Mouse (Mus musculus) liver, postnatal 0 days (tissue): ENCODE results near the gene D430042O09Rik.

ENCODE experiments used
- CTCF ChIP-seq: sonication (generic); IDR thresholded peaks from 2 replicates; pipeline ENCODE4 v1.5.1; 2016; ENCODE audit warnings: antibody characterized with exemption, low read depth
- EP300 ChIP-seq: IDR thresholded peaks from 2 replicates; pipeline ENCODE4 v1.6.1; 2016; ENCODE audit warnings: antibody characterized with exemption, low read depth, mild to moderate bottlenecking

DNA sequence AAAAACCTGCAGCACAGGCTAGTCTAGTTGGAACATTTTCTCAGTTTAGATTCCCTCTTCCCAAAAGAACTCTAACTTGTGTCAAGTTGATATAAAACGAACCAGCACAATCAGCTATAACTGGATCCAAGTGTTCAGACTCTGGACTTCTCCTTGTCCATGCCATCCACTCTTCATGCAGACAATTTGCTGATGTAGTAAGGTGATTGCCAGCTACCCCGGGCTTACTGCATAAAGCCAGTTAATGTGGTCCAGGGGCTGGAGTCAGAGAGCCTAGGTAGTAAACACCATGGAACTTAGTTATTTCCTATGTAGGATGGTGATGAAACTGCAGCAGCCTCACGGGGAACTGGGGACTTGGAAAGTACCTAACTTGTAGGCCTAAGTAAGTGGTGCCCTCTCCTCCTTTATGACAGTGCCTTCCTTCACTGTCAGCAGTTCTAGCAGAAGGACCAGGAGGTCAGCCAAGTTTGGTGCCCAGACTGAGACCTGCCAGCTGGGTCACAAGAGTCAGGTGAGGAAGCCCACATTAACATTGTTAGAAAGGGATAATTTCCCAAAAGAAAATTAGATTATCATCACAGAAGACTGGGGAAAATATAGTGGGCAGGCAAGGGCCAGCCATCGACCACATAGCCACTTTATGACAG lies 28.8 kb downstream of the D430042O09Rik start:
- TF ChIP-seq CTCF (no peak), EP300 (no peak)
